Mouse (Mus musculus) neural tube, embryonic 15.5 days (tissue): ENCODE results near the gene Inpp4a. TPM values are rescaled to one million over a fixed set of nuclear protein-coding genes. Genes with fewer than 3 reads are reported as not detected.
A peak's percentile ranks its signal among the peaks of the same experiment; 100 is the strongest.

ENCODE experiments used
- ATAC-seq: fragments of 200-750 bp; cut with Nextera tagmentation; 2 replicates; pipeline ENCODE4 v1.8.0; 2017; ENCODE audit warnings: mild to moderate bottlenecking, moderate TSS enrichment, moderate library complexity; ENCODE audit not compliant: low FRiP score
- H3K27ac ChIP-seq: fragments of 300-500 bp; sonication (generic); replicated peaks from 2 replicates; pipeline ENCODE4 v1.5.1; 2015; ENCODE audit warnings: mild to moderate bottlenecking, inconsistent platforms
- H3K27me3 ChIP-seq: fragments of 300-500 bp; sonication (generic); replicated peaks from 2 replicates; pipeline ENCODE4 v1.6.1; 2015; ENCODE audit warnings: inconsistent platforms
- H3K36me3 ChIP-seq: fragments of 300-500 bp; sonication (generic); 2 replicates; pipeline ENCODE4 v1.6.1; 2015; ENCODE audit warnings: inconsistent platforms
- H3K4me1 ChIP-seq: fragments of 300-500 bp; sonication (generic); 2 replicates; pipeline ENCODE4 v1.6.1; 2015; ENCODE audit warnings: inconsistent platforms
- H3K4me2 ChIP-seq: fragments of 300-500 bp; sonication (generic); 2 replicates; pipeline ENCODE4 v1.6.1; 2015; ENCODE audit warnings: inconsistent platforms, mild to moderate bottlenecking, moderate library complexity
- H3K4me3 ChIP-seq: fragments of 300-500 bp; sonication (generic); replicated peaks from 2 replicates; pipeline ENCODE4 v1.5.1; 2015; ENCODE audit warnings: mild to moderate bottlenecking, inconsistent platforms
- H3K9ac ChIP-seq: fragments of 300-500 bp; sonication (generic); replicated peaks from 2 replicates; pipeline ENCODE4 v1.6.1; 2015; ENCODE audit warnings: mild to moderate bottlenecking, inconsistent platforms
- H3K9me3 ChIP-seq: fragments of 300-500 bp; sonication (generic); replicated peaks from 2 replicates; pipeline ENCODE4 v1.6.1; 2016; ENCODE audit warnings: inconsistent platforms
- WGBS: fragments of 180-500 bp; shearing (Covaris S2); methylation state at CpG from one replicate; pipeline ENCODE4 v1.1.7; 2015; ENCODE audit warnings: mixed read lengths; 5-methylcytosine and 5-hydroxymethylcytosine counted together
- polyA plus RNA-seq: library from polyadenylated mRNA; unstranded; fragments of >200 nt; fragmentation: Nextera tagmentation; extraction: Ambion mirVana; gene quantifications from 2 replicates; pipeline ENCODE4 v1.2.1, GENCODE M21; 2015

Gene Inpp4a
- polyA plus RNA-seq, 1 experiment from 2014 or later = 67.4 TPM

GRCm38 (mm10) chr1:37343265-37343664 lies 43.6 kb downstream of the Inpp4a start:
- H3K27ac ChIP-seq = no peak overlapping the region
- H3K4me3 ChIP-seq = no peak overlapping the region
- 90% methylated on average over 3 of the region's 3 CpGs for WGBS
- H3K36me3 ChIP-seq = no peaks in the 10 kb centered on the region
- H3K9me3 ChIP-seq = no peaks in the 10 kb centered on the region
- H3K4me2 ChIP-seq = no peak overlapping the region
- ATAC-seq = no peak
- no peak overlapping the region for H3K9ac ChIP-seq
- H3K27me3 ChIP-seq = no peaks in the 10 kb centered on the region
- peaks cover 7% of the 10 kb centered on the region; the same call in 1 of the 2 replicates for H3K4me1 ChIP-seq

- WGBS = 89% methylated on average over 6 of the region's 6 CpGs
- no peaks in the 10 kb centered on the region for H3K27me3 ChIP-seq
- H3K9ac ChIP-seq = no peak overlapping the region
- H3K4me2 ChIP-seq = no peak overlapping the region
- no peak overlapping the region for H3K27ac ChIP-seq
- H3K4me1 ChIP-seq = peaks cover 5% of the 10 kb centered on the region; the same call in 1 of the 2 replicates
- ATAC-seq = no peak
- H3K9me3 ChIP-seq = no peaks in the 10 kb centered on the region
- H3K36me3 ChIP-seq = no peaks in the 10 kb centered on the region
- H3K4me3 ChIP-seq = no peak overlapping the region
Measured at GRCm38 (mm10) chr1:37344223-37344916, 44.7 kb downstream of the Inpp4a start.

DNA sequence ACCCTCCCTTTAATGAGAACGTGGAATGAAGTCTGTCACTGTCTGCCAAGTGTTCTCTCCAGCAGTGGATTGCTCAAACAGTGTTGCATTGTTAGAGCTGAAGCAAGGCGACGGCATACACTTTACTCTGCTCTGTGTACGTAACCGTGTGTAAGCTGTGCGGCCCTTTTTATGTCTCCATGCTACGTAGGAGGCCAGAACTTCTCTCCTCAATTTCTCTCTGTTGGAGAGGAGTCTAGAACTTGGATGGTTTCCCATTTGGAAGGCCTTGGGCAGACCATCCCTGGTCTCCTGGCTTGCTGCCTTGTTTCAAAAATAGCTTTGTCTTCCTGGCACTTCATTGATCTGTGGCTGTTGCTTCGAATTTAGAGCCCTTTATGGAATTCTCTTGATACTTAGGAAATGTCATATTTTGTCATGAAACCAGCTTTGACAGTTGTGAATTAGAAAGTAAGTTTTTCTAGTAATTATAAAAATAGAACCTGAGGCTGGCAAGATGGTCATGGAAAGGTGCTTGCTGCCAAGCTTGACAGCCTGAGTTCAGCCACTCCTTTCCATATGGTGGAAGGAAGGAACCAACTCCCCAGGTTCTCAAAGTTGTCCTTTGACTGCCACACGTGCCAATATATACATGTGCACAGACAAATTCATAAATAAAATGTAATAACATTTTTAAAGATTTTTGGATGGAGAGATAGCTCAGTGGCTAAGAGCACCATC lies 47.9 kb downstream of the Inpp4a start:
- H3K27me3 ChIP-seq = no peaks in the 10 kb centered on the region
- peaks cover 10% of the 10 kb centered on the region; the same call in 1 of the 2 replicates for H3K4me1 ChIP-seq
- H3K4me3 ChIP-seq = no peak overlapping the region
- no peak overlapping the region for H3K4me2 ChIP-seq
- 67% methylated on average over 9 of the region's 9 CpGs for WGBS
- no peak overlapping the region for H3K9ac ChIP-seq
- ATAC-seq = no peak
- no peak overlapping the region for H3K27ac ChIP-seq
- H3K9me3 ChIP-seq = no peaks in the 10 kb centered on the region
- H3K36me3 ChIP-seq = no peaks in the 10 kb centered on the region

GRCm38 (mm10) chr1:37350886-37351651 lies 51.4 kb downstream of the Inpp4a start:
- no peaks in the 10 kb centered on the region for H3K9me3 ChIP-seq
- no peak overlapping the region for H3K27ac ChIP-seq
- ATAC-seq = peak; percentile 58; the same call in 1 of the 2 replicates
- no peak overlapping the region for H3K4me2 ChIP-seq
- no peaks in the 10 kb centered on the region for H3K36me3 ChIP-seq
- H3K4me1 ChIP-seq = peaks cover 10% of the 10 kb centered on the region; the same call in 1 of the 2 replicates
- WGBS = 47% methylated on average over 7 of the region's 7 CpGs
- H3K27me3 ChIP-seq = no peaks in the 10 kb centered on the region
- no peak overlapping the region for H3K9ac ChIP-seq
- no peak overlapping the region for H3K4me3 ChIP-seq

DNA sequence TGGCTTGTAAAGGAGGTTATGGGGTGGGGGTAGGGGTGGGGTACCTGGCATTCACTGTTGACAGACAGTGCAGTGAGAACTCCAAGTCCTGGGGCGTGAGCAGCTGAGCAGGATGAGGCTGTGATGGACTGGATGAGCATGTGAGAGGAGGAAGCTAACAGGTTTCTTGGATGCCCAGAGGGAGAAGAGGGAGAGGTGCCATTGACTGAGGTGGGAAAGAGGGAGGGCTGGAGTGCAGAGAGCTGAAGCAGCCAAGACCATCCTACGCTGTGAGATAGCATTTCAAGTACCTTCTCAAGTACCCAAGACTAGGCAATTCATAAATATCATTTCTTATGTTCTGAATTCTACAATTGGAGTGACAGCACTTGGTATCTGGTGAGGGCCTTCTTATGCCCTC lies 52.3 kb downstream of the Inpp4a start:
- Histone ChIP-seq H3K9ac (no peak overlapping the region), H3K27me3 (no peaks in the 10 kb centered on the region), H3K4me3 (no peak overlapping the region), H3K4me1 (peaks cover 10% of the 10 kb centered on the region; the same call in 1 of the 2 replicates), H3K4me2 (no peak overlapping the region), H3K9me3 (no peaks in the 10 kb centered on the region), H3K36me3 (no peaks in the 10 kb centered on the region), H3K27ac (no peak overlapping the region)
- 94% methylated on average over 2 of the region's 2 CpGs for WGBS
- ATAC-seq = no peak

DNA sequence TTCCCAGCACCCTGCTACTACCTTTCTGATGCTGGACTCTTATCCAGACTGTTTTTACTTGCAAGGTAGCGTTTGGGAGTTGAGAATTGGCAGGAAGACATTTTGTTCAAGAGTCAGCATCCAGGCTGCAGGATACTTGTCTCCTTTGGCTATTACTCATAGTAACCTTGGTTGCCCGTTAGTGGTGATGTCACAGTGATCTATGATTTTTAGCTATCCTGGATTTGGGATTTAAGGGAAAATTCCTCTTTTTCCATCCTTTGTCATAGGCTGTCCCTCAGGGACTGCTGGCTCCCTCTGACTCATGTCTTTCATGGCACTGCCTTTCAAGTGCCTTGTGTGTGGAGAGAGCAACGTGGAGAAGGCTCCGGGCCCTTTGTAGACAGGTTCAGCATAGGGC lies 53.8 kb downstream of the Inpp4a start:
- Histone ChIP-seq H3K9ac (no peak overlapping the region), H3K27ac (no peak overlapping the region), H3K9me3 (no peaks in the 10 kb centered on the region), H3K4me1 (peaks cover 10% of the 10 kb centered on the region; the same call in 1 of the 2 replicates), H3K36me3 (peaks cover 11% of the 10 kb centered on the region), H3K4me2 (no peak overlapping the region), H3K4me3 (no peak overlapping the region), H3K27me3 (no peaks in the 10 kb centered on the region)
- 80% methylated on average over 4 of the region's 4 CpGs for WGBS
- ATAC-seq = no peak

DNA sequence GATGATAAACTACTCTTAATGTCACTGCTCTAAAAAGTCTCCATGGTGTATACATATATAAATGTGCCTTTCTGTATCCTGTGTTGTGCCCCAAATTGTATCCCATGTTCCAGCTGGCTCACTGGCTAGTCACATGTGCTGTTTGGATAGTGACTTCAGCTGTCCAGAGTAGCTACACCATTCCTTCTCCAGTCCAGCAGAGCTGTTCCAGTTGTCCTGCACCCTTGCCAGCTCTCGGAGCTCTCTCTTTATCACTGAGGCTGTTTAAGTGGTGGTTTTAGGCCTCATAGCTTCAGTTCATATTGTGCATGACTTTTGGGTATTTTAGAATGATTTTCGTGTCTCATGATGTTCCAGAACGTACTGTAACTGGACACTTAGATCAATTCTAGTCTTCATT lies 55.8 kb downstream of the Inpp4a start:
- Histone ChIP-seq H3K36me3 (peaks cover 22% of the 10 kb centered on the region), H3K9ac (no peak overlapping the region), H3K9me3 (no peaks in the 10 kb centered on the region), H3K4me3 (no peak overlapping the region), H3K27ac (no peak overlapping the region), H3K27me3 (no peaks in the 10 kb centered on the region), H3K4me1 (peaks cover 10% of the 10 kb centered on the region; the same call in 1 of the 2 replicates), H3K4me2 (no peak overlapping the region)
- ATAC-seq = no peak
- WGBS = 87% methylated on average over 3 of the region's 3 CpGs

GRCm38 (mm10) chr1:37356305-37356704 lies 56.6 kb downstream of the Inpp4a start:
- Histone ChIP-seq H3K27ac (no peak overlapping the region), H3K36me3 (peaks cover 22% of the 10 kb centered on the region), H3K27me3 (no peaks in the 10 kb centered on the region), H3K4me2 (no peak overlapping the region), H3K4me3 (no peak overlapping the region), H3K9ac (no peak overlapping the region), H3K4me1 (peaks cover 4% of the 10 kb centered on the region; the same call in 1 of the 2 replicates), H3K9me3 (no peaks in the 10 kb centered on the region)
- ATAC-seq = no peak
- 88% methylated on average over 3 of the region's 3 CpGs for WGBS

DNA sequence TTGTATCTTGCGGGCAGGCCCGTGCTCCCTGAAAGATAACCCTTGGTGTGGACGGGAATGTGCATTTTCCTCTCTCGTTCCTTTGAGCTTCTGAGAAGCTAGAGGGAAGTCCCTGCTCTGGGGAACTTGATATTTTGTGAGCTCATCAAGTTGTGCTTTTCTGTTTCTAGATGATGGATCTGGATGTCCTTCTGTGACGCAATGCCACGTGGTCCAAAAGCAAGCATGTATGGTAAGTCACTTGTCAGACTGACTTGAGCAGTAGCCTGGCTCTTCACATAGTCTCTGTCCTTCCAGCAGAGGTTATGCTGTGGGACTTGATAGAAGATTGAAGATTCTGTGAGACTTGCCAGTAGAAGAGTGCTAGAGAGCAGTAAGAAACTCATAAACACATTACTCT lies 57.5 kb downstream of the Inpp4a start:
- peaks cover 22% of the 10 kb centered on the region for H3K36me3 ChIP-seq
- 92% methylated on average over 6 of the region's 6 CpGs for WGBS
- H3K9me3 ChIP-seq = no peaks in the 10 kb centered on the region
- no peak overlapping the region for H3K4me3 ChIP-seq
- no peak for ATAC-seq
- H3K9ac ChIP-seq = no peak overlapping the region
- no peaks in the 10 kb centered on the region for H3K27me3 ChIP-seq
- H3K4me2 ChIP-seq = no peak overlapping the region
- H3K4me1 ChIP-seq = no peaks in the 10 kb centered on the region
- H3K27ac ChIP-seq = no peak overlapping the region

- H3K27ac ChIP-seq = no peak overlapping the region
- WGBS = 90% methylated on average over 8 of the region's 8 CpGs
Measured at GRCm38 (mm10) chr1:37358621-37359020, 59.0 kb downstream of the Inpp4a start.

DNA sequence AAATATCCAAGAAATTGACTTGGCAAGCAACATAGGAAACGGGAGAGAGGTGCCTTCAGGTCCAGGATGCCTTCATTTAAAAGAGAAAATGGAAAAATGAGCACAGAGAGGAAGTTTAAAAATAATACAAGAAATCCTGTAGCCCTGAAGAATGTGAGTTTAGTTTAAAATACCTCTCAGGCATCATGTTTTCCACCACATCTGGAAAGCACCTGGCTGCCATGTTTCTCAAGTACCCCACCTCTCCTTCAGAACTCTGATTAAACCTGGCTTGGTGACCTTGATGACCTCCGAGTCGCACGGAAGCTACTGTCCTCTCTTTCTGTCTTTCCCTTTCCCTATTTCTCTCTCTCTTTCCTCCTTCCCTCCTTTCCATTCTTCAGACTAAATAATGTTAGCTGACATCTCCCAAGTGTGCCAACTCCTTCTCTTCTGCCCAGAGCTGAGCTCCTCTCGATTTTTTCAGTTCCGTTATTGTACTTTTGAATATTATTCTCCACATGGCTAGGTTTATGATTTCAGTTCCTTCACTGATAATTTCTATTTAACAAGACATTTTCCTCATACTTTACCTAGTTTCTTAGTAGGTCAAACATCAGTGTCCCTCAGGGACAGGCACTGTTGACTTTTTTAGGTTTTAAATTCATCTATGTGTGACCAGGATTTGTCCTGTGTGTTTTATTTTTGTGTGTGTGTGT lies 59.9 kb downstream of the Inpp4a start:
- no peak overlapping the region for H3K4me2 ChIP-seq
- no peaks in the 10 kb centered on the region for H3K27me3 ChIP-seq
- no peaks in the 10 kb centered on the region for H3K9me3 ChIP-seq
- peaks cover 26% of the 10 kb centered on the region for H3K36me3 ChIP-seq
- H3K4me3 ChIP-seq = no peak overlapping the region
- H3K4me1 ChIP-seq = no peaks in the 10 kb centered on the region
- no peak overlapping the region for H3K27ac ChIP-seq
- no peak overlapping the region for H3K9ac ChIP-seq
- 89% methylated on average over 6 of the region's 6 CpGs for WGBS
- no peak for ATAC-seq

More at GRCm38 (mm10) chr1:37358621-37359020, 59.0 kb downstream of the Inpp4a start:
- Histone ChIP-seq H3K4me3 (no peak overlapping the region), H3K36me3 (peaks cover 26% of the 10 kb centered on the region), H3K9me3 (no peaks in the 10 kb centered on the region), H3K4me2 (no peak overlapping the region), H3K27me3 (no peaks in the 10 kb centered on the region), H3K9ac (no peak overlapping the region), H3K4me1 (no peaks in the 10 kb centered on the region)
- no peak for ATAC-seq
